Mouse (Mus musculus) retina, postnatal 1 day (tissue): ENCODE results near the gene Igf2bp2.

ENCODE experiments used
- DNase-seq: peaks from one replicate; pipeline ENCODE4 v3.0.0-alpha.2; 2012

Igf2bp2 gene

DNA sequence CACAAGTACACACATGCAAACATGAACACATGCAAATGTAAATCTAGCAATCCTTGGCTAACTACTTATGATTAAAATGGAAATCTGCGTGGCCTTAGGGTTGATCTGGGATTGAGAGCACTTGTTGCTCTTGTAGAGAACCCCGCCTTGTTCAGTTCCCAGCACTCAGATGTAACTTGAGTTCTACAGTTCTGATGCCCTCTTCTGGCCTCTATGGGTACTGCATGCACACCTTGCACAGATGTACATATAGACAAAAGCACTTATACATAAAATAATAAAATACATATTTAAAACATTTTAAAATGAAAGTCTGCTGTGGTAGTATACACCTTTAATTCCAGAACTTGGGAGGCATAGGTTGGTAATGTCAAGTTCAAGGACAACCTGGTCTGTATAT, 141.0 kb downstream of the Igf2bp2 start:
- DNase-seq: peak; percentile 14

DNA sequence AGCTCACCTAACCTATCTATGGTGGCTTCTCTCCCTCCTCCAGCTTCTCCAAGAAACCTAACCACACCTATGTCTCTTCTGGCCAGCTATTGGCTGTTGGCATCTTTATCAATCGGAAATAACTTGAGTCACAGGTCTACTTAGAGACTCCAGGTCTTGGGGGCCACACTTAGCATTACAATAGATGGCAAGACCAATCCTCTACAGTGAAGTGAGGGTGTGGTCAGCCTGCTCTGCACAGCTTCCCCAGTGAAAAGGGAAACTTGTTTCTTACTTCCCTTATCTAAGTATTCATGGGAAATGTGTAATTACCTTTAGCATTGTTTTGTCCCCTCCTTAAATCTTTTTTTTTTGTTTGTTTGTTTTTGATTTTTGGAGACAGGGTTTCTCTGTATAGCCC, 147.5 kb downstream of the Igf2bp2 start:
- DNase-seq: no peak

DNA sequence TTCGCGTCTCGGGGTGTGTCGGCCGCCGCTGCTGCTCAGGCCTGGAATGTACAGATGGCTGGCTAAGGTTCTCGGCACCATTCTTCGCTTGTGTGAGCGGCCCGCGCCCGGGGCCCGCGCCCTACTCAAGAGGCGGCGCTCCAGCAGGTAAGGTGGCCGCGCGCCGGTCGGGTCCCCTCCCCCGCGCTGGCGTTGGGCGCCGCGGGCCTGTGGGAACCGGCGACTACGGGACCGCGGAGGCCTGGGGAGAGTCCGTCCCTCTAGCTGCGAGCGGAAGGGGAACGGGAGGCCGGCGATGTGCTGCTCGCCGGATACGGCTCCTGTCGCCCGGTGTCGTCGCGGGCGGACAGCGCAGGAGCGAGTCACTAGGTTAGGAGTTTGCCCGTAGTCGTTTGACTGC, 153.5 kb downstream of the Igf2bp2 start:
- no peak for DNase-seq

DNA sequence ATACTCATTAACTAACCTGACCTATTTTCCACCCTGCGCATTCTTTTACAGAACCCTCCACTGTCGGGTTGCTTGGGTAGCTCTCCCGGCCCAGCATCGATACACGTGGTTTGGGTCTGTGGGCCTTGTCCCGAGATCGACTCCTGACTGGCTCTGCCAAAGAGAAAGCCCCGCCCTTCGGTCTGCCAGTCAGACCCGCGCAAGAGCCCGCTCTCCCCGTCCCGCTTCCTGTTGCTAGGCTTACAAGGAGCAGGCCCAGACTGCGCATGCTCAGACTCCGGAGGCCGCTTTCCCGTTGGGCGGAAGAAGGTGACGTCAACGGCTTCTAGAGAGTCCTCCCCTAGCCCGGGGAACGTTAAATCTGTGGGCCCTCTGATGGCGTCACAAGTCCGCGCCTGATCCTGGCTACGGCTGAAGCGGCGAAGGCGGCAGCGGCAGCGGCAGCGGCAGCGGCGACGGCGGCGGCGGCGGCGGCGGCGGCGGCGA, 154.0 kb downstream of the Igf2bp2 start, which contains the start of gene Senp2:
TSS of gene Senp2 (plus strand) at position 386 of the 486 bp plus-strand sequence.
- DNase-seq: peak; percentile 100
